Mouse (Mus musculus) testis, adult 2 months (tissue): ENCODE measurements around the gene Cog5.

Experiments
- CTCF ChIP-seq: fragments of 200-500 bp; IDR thresholded peaks from 2 replicates; pipeline ENCODE4 v1.5.1; 2012; ENCODE audit warnings: low read depth, mild to moderate bottlenecking, inconsistent platforms, low read length, moderate library complexity; ENCODE audit not compliant: control insufficient read depth, insufficient read depth, insufficient replicate concordance
- POLR2A ChIP-seq: fragments of 200-500 bp; IDR thresholded peaks from 2 replicates; pipeline ENCODE4 v1.6.1; 2012; ENCODE audit warnings: low read depth, mild to moderate bottlenecking, inconsistent platforms, low read length, moderate library complexity; ENCODE audit not compliant: control insufficient read depth

- TF ChIP-seq CTCF: no peak
- TF ChIP-seq POLR2A: no peak
Measured at GRCm38 (mm10) chr12:31839249-31839648, 184.6 kb downstream of the Cog5 start.
